Mouse (Mus musculus) frontal cortex, postnatal 14 days (tissue): ENCODE data around the gene Vmn1r188.
A peak's percentile ranks its signal among the peaks of the same experiment; 100 is the strongest.
"Not testable (repeated sequence)": the region's sequence is repeated elsewhere in the genome, so short reads cannot be mapped to it uniquely, and the experiment has no call there.

ENCODE experiments used
- DNase-seq, 2 experiments: peaks; one replicate each; pipeline ENCODE4 v3.0.0; 2022; ENCODE audit warnings: low spot score in 2 of 2

The Vmn1r188 gene

DNA sequence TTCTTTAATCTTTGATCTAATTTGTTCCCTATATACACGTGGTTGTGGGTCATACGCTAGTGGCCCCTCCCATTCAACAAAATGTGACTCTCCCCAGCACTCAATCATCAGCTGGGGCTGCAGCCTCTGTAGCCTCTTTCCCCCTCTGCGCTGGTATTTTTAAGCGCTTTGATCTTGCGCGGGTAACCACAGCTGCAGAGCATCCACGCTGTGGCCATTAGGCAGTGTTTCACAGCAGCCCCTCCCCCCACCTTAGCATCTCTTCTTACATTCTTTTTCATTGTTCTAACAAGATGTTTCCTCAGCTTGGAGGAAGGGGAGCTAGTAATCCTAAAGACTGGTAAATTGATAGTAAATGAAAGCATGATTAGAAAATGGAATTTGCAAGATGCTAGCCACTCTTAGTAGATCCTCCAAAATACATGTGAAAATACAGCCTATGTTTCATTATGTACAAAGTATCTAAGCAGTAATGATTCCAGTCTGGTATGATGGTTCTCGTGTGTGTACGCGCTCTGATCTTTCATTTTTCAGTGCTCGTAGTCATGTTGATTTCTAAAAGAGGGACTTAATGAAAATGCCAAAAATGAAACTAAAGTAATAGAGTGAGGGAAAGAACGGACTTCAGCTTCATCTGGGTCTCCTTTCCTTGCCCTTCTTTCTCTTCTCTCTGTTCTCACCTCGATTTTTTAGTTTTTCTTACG, 34.4 kb upstream of the Vmn1r188 start:
- DNase-seq: no peak

DNA sequence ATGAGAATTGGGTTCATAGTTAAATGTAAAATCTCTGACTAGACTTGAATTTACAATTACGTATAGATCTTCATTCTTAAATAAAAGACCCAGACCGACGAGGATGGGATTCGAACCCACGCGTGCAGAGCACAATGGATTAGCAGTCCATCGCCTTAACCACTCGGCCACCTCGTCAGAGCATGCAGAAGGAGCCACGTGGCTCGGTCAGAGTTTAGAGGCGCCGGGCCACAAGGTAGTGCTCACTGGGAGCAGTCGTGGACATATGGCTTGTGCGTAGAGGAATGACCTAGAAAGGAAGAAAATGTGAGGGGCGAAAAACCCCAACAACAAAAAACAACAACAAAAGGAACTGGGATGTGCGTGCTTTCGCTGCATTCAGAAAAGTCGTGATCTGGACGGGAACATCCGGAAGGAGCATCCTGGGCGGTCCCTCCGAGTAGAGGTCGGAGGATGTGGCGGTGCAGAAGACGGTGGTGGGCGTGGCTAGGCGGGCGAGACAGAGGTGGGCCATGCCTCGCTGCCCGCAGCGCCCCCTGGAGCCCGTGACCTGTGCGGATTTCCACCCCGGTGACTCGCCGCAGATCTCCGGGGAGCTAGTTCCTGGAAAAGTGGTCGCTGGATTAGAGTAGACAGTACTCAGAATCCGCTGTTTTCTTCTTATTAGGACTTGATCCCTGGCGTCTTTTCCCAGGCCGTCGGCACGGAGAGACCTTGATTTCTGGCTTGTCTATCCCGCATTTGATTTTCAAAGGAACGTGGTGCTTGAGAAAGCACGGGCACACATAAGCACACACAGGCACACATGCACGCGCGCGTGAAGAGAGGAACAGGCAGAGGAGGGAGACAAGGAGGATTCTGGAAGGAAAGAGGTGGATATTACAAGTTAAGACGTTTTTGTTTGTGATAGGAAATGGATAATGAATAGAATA, 33.4 kb upstream of the Vmn1r188 start:
- peak; percentile 81 to 93 for DNase-seq

DNA sequence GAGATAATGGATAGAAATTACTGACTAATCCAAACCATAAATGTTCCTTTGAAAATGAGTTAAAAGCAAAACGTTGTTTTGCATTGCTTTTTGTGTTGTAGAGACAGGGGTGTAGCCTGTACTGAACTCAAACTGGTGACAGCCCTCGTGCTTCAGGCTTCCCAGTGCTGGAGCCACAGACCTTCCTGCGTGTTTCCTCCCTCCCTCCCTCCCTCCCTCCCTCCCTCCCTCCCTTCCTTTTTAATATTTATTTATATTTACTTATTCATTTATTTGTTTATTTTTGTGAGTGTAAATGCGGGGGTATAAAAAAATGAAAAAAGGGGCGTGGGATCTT, 32.7 kb upstream of the Vmn1r188 start:
- no peak for DNase-seq

DNA sequence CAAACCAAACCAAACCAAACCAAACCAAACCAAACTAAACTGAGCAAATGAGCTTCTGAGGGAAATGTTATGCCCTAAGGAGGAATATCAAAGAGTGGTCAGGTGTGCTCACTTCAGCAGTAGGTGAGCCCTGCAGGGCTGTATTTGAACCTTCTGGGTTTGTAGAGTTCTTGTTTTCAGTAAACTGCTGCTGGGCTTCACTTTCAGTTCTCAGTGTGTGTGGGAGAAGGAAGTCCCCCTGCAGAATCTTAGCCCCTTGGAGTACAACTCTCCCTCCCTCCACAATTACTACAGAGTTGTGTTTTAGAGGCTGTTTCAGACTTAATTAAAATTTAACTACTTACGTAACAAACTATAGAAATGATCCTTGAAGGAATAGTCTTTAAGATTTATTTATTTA, 30.5 kb upstream of the Vmn1r188 start:
- DNase-seq: no peak

DNA sequence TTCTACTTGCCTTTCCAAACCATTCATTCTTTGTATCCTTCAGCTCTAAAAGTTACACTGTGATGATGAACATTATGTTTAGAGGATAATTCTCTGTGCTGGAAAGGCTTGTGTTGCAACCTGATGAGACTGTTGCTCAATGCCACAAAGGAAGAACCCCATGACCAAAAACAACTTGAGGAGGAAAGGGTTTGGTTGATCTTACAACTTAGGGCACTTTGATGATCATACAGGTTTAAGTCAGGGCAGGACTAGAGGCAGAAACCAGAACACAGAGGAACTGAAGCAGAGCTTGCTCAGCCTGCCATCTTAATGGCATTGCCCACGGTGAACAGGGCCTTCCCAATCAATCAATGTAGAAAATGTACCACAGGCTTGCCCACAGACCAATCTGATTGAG, 22.8 kb upstream of the Vmn1r188 start:
- no peak for DNase-seq

DNA sequence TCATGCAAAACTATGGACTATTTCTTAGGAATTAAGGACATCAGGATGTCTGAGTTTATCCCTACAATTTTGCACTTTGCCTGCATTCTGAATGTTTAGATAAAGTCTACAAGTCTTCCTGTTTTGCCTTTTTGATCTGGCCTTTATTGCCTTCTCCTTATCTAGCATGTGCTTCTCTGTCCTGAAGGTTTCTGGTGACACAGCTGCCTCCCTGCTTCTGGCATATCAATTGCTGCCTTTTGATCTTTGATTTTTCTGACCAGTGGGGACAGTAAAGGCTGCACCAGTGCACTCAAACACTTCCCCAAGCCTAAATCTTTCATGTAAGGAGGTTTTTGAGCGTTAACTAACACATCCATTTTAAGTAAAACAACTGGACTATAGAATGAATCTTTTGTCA, 20.8 kb upstream of the Vmn1r188 start:
- no peak for DNase-seq

DNA sequence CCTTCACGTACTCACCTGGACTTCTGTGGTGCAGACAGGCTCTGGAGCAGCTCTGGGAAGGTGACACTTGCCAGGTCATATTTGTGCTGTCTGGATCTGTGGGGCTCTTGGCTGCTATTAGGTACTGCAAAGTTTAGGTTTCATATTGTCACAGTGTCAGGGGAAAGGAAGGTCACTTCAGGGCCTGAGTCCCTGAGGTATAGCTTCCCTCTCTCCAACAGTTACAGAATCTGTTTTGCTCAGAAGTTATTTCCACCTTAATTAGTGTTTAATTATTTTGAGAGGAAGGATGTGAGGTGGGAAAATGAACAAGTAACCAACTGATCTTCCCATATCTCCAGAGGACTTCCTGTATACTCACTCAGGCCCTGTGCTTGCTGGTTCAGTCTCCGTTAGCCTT, 21.5 kb downstream of the Vmn1r188 start, which contains the start of gene Vmn1r189:
TSS of gene Vmn1r189 (minus strand) at position 101 of the 400 bp plus-strand sequence.
- DNase-seq: not testable (repeated sequence)

DNA sequence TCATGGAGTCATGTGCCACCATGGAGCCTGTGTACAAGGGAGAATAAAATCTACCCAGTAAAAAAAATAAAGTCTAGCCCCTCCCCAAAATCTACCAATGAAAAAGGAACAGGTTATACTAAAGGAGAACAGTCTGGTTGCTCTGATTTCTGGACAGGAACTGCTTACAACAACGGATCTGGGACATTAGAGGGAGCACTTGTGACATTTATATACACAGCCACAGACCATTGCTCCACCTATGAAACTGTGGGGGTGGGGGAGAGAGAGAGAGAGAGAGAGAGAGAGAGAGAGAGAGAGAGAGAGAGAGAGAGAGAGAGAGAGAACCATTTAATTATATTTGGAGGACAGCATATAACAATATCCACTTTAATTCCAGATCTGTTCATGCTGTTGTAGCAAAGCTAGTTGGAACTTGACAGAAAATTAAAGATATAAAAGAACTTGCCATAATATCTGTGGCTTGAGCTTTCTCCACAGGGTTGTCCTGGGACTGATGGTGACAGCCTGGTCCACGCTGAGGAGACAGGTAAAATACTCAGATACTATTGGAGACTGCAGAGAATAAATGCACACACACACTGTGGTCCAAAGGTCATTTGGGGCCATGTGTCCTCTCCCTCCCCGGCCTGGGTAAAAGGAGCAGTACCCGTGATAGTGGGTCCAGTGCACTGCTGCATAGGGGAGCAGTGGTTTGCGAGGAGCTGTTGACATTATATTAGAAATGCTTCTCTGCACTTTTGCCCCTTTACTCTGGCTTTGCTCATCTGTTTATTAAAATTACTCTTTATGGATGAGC, 52.5 kb downstream of the Vmn1r188 start:
- not testable (repeated sequence) for DNase-seq
